Mouse (Mus musculus): ENCODE data around the gene Snx20. TPM values are rescaled to one million over a fixed set of nuclear protein-coding genes. Genes with fewer than 3 reads are reported as not detected.

The Snx20 gene
- polyA plus RNA-seq, 1 experiment: 0.07 TPM

DNA sequence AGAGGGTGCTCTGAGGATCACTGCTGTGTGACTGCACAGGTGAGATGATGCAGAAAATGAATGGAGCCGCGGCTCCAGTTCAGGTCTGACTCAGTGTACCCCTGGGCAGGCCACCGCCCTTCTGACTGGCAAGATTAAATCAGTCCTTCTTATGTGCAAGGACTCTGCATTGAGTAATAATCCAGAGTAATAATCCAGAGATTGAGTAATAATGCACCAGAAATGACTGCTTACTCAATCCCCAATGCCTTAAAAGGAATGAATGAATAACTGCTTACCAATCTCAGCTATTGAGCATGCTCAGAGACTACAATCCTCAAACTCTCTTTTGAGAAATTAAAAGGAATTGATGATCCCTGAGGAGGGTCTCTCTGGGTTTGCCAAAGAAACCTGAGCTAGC is 3.0 kb upstream of the Snx20 start:
- Histone ChIP-seq H3K4me3 (ENCODE audit: control insufficient read depth, low read depth, low read length) (no peak overlapping the region), H3K36me3 (ENCODE audit: control insufficient read depth, insufficient read depth, low read length) (no peaks in the 10 kb centered on the region), H3K27me3 (ENCODE audit: control insufficient read depth, insufficient read depth, low read length) (no peaks in the 10 kb centered on the region), H3K4me1 (ENCODE audit: control insufficient read depth, insufficient read depth, low read length) (no peaks in the 10 kb centered on the region), H3K27ac (ENCODE audit: control insufficient read depth, insufficient read depth, low read depth, low read length) (no peak overlapping the region)
- TF ChIP-seq POLR2A (IDR thresholded peaks at IDR 0.05; ENCODE audit: control insufficient read depth, low read depth, low read length): no peak
- TF ChIP-seq CTCF (IDR thresholded peaks at IDR 0.05; ENCODE audit: control insufficient read depth, insufficient read depth, insufficient replicate concordance, low read depth, low read length): no peak

DNA sequence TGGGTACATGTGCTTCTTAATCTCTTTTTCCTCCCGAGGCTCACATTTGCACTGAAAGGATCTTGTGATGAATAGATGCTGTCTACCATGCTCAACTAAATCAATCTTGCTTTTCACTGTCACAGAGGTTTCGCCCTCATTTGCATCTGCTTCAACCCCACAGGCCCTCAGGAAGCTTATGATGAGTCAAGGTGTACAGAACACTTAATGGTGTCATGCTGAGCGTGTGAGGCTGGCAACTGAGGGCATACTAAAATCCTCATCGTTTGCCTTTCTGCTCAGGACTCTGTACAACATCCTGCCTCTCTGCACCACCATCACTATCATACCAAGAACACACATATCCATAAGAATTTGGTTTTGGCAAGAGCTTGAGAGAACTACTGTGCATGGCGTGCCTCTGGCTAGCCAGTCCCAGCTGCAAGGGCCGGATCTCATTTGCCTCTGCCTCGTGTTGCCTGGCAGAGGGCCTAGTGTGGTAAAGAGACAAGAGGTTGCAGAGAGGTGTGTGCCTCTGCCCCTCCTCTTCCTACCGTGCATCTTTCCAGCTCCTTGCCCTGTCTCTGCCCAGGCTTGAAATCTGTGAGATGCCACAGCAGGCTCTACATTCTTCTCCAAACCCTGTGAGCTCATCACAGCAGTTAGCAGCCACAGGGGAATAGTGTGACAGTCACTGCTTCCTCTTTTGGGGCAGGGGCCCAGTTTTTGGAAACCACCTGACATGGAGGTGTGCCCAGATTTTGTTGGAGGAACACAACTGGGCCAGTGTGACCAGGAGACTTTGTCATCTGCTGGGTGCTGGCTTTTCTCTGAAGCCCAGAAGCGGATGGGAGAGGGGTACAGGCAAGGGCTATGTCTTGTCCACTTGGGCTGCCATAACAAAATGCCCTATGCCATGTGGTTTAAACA is 1.4 kb upstream of the Snx20 start:
- H3K4me3 ChIP-seq (ENCODE audit: control insufficient read depth, low read depth, low read length): no peak overlapping the region
- H3K36me3 ChIP-seq (ENCODE audit: control insufficient read depth, insufficient read depth, low read length): no peaks in the 10 kb centered on the region
- H3K27ac ChIP-seq (ENCODE audit: control insufficient read depth, insufficient read depth, low read depth, low read length): no peak overlapping the region
- TF ChIP-seq POLR2A (IDR thresholded peaks at IDR 0.05; ENCODE audit: control insufficient read depth, low read depth, low read length) (no peak), CTCF (IDR thresholded peaks at IDR 0.05; ENCODE audit: control insufficient read depth, insufficient read depth, insufficient replicate concordance, low read depth, low read length) (no peak)
- H3K27me3 ChIP-seq (ENCODE audit: control insufficient read depth, insufficient read depth, low read length): no peaks in the 10 kb centered on the region
- H3K4me1 ChIP-seq (ENCODE audit: control insufficient read depth, insufficient read depth, low read length): no peaks in the 10 kb centered on the region

DNA sequence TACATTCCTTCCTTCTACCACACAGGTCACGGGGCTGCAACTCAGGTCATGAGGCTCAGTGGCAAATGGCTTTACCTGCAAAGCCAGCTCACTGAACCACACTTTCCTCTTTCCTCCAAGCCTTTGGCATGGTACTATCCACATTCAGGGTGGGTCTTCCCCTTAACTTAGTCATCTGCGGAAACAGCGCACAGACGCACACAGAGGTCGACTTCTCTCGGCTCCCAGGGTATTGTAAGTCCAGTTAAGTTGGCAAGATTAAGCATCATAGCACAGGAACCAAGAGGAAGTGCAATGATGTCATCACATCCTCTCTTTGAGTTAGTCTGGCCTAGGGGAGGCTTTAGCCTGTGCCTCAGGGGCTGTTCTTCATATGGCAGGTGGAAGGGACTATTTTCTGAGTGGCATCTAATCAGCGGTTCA is 2.6 kb downstream of the Snx20 start:
- Histone ChIP-seq H3K27ac (ENCODE audit: control insufficient read depth, insufficient read depth, low read depth, low read length) (no peak overlapping the region), H3K4me3 (ENCODE audit: control insufficient read depth, low read depth, low read length) (no peak overlapping the region), H3K27me3 (ENCODE audit: control insufficient read depth, insufficient read depth, low read length) (no peaks in the 10 kb centered on the region), H3K4me1 (ENCODE audit: control insufficient read depth, insufficient read depth, low read length) (peaks cover 3% of the 10 kb centered on the region), H3K36me3 (ENCODE audit: control insufficient read depth, insufficient read depth, low read length) (no peaks in the 10 kb centered on the region)
- TF ChIP-seq CTCF (IDR thresholded peaks at IDR 0.05; ENCODE audit: control insufficient read depth, insufficient read depth, insufficient replicate concordance, low read depth, low read length): no peak
- no peak for TF ChIP-seq POLR2A (IDR thresholded peaks at IDR 0.05; ENCODE audit: control insufficient read depth, low read depth, low read length)

DNA sequence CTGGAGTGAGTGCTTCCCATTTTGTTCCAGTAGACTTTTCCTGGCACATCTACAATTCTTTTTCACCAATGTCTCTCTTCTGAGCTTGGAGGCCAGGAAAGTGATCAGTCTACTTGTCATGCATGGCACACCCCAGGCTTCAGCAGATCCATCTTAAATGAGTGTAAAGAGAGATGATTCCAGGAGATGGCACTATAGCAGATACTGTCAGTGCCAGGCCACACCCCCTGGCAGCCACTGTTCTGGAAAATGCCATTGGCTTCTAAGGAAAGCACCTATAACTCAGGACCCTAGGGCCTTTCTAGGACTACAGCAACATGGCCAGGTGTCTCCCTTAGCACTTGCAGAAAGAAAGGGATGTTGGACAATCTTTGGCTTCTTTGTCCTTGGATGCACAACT is 4.8 kb downstream of the Snx20 start:
- Histone ChIP-seq H3K27me3 (ENCODE audit: control insufficient read depth, insufficient read depth, low read length) (no peaks in the 10 kb centered on the region), H3K36me3 (ENCODE audit: control insufficient read depth, insufficient read depth, low read length) (no peaks in the 10 kb centered on the region), H3K4me3 (ENCODE audit: control insufficient read depth, low read depth, low read length) (no peak overlapping the region), H3K27ac (ENCODE audit: control insufficient read depth, insufficient read depth, low read depth, low read length) (no peak overlapping the region), H3K4me1 (ENCODE audit: control insufficient read depth, insufficient read depth, low read length) (peaks cover 13% of the 10 kb centered on the region)
- no peak for TF ChIP-seq CTCF (IDR thresholded peaks at IDR 0.05; ENCODE audit: control insufficient read depth, insufficient read depth, insufficient replicate concordance, low read depth, low read length)
- no peak for TF ChIP-seq POLR2A (IDR thresholded peaks at IDR 0.05; ENCODE audit: control insufficient read depth, low read depth, low read length)

DNA sequence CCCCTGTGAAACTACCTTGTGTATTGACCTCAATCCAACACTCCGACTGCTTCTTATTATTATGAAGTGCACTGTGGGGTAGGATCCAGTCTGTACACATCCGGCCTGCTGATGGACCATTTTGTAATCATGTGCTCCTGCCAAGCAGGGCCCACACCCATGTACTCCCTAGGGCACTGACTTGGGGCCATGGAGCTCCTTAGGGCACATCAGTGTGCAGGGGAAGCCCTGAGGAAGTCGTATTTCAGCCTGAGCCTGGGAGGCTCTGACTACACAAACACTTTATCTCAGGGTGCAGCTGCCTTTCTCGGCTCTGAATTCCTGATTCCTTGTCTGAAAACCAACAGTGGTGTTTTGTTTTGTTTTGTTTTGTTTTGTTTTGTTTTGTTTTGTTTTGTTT is 5.7 kb downstream of the Snx20 start:
- Histone ChIP-seq H3K27ac (ENCODE audit: control insufficient read depth, insufficient read depth, low read depth, low read length) (no peak overlapping the region), H3K4me3 (ENCODE audit: control insufficient read depth, low read depth, low read length) (no peak overlapping the region), H3K4me1 (ENCODE audit: control insufficient read depth, insufficient read depth, low read length) (peaks cover 13% of the 10 kb centered on the region), H3K27me3 (ENCODE audit: control insufficient read depth, insufficient read depth, low read length) (no peaks in the 10 kb centered on the region), H3K36me3 (ENCODE audit: control insufficient read depth, insufficient read depth, low read length) (no peaks in the 10 kb centered on the region)
- TF ChIP-seq CTCF (IDR thresholded peaks at IDR 0.05; ENCODE audit: control insufficient read depth, insufficient read depth, insufficient replicate concordance, low read depth, low read length): no peak
- no peak for TF ChIP-seq POLR2A (IDR thresholded peaks at IDR 0.05; ENCODE audit: control insufficient read depth, low read depth, low read length)

DNA sequence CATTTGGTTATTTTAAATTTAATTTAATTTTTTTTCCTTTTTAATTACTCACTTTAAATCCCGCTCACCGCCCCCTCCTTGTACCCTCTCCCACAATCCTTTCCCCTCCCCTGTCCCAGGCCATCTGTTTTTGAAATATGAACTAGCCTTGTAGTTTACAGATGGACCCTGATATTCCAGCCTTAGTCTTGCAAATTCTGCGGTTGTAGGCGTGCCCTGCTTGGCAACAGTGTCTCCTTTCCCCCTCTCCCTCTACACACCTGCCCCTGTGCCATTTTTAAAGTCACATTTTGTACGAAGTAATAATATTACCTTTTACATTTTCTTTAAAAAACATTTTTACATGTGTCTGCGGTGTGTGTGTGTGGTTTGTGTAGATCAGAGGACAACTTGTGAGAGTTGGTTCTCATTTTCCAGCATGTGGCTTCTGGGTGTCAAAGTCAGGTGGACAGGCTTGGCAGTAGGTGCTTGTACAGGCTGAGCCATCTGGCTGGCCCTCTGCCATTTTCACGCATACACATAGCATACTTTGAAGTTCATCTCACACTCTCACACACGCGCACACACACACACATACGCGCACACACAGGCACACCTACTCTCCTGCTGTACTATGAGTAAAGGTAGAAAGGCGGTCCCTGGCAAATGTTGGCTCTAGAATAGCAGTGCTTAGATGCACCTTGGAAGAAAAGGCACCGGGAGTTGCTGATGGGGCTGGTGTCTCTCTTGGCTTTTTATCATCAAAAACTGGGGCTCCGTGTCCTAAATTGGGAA is 7.7 kb downstream of the Snx20 start:
- peaks cover 13% of the 10 kb centered on the region for H3K4me1 ChIP-seq (ENCODE audit: control insufficient read depth, insufficient read depth, low read length)
- no peaks in the 10 kb centered on the region for H3K27me3 ChIP-seq (ENCODE audit: control insufficient read depth, insufficient read depth, low read length)
- H3K4me3 ChIP-seq (ENCODE audit: control insufficient read depth, low read depth, low read length): no peak overlapping the region
- TF ChIP-seq POLR2A (IDR thresholded peaks at IDR 0.05; ENCODE audit: control insufficient read depth, low read depth, low read length): no peak
- TF ChIP-seq CTCF (IDR thresholded peaks at IDR 0.05; ENCODE audit: control insufficient read depth, insufficient read depth, insufficient replicate concordance, low read depth, low read length): no peak
- no peaks in the 10 kb centered on the region for H3K36me3 ChIP-seq (ENCODE audit: control insufficient read depth, insufficient read depth, low read length)
- H3K27ac ChIP-seq (ENCODE audit: control insufficient read depth, insufficient read depth, low read depth, low read length): no peak overlapping the region

Measured in testis, adult 2 months (tissue).